Mouse (Mus musculus) ovary, adult 10 weeks (tissue): Measurements from ENCODE around the gene Sh3bgrl3. TPM values are rescaled to one million over a fixed set of nuclear protein-coding genes. Genes with fewer than 3 reads are reported as not detected.

Experiments
- polyA plus RNA-seq: library from polyadenylated mRNA; stranded (reverse); fragments of 350-450 nt; fragmentation: Illumina TruSeq; extraction: RNeasy Lipid Tissue Mini Kit (QIAGEN cat#74804); gene quantifications from one replicate; pipeline ENCODE4 v1.2.3, GENCODE M21; 2014

Gene Sh3bgrl3
- polyA plus RNA-seq = not detected

DNA sequence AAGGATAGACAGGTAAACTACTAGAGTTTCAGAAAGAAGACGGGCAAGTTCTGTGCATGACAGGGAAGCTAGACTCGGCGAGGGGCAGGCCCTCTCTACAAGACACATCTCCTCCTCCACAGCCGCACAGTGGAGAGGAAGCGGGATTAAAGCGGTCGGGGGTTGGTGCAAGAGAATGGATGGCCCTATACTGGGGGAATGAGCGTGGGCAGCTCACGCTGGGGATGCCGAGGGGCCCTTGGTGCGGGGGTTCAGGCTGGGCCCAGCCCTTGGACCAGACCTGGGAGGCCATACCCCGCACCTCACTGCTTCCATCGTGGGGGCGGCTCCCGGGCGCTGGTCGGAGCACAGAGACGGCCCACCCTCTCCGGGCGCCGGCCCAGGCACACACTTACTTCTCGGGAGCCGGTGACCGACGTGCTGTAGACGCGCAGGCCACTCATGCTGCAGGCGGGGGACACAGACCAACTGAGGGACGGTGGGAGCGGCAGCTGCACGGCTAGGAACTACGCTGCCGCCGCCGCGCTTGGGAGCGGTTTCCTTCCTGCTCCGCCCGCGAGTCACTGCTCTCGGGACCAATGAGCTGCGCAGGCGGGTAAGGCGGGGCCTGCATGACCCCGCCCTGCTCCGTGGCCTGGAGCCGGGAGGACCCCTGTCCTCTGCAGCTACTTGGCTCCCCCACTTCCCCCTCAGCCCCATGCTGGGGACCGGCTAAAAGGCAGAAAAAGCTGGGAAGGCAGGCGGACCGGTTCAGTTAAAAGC lies at the start of gene Sh3bgrl3:
Gene Sh3bgrl3, minus strand, starts transcription at position 569 of the 762 bp plus-strand sequence.

DNA sequence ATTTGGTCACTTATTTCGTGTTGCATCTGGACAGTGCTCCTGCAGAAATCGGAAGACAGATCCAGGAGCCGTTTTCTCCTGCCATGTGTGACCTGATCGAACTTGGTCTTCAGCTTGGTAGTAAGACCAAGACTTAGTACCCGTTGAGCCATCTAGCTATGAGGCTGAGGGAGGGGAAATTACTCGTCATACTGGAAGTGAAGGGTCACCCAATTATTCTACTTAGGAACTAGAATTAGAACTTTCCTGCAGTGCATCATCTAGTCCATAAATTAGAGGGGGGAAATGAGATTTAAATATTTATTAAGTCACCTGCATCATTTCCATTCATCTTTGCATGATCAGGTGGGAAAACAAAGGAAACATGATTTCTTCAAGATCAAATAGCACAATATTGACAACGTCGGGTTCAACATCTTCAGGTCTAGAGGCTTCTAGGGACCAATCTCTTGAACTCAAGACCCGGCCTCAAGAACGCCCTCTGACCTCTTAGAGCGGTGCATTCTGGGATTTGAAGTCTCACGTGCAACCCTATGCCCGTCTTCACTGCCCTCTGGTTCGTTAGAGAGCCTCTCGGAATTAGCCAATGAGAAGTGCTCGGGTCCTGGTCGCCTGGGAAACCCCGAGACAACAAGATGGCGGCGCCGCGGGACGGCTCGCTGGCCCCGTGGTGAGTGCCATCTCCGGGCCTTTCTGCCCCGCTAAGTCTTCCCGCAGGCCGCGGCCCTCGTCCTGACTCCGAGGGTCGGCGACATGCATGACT lies 26.4 kb downstream of the Sh3bgrl3 start, which contains the start of gene Ubxn11:
Gene Ubxn11, plus strand, starts transcription at position 592 of the 763 bp plus-strand sequence.

DNA sequence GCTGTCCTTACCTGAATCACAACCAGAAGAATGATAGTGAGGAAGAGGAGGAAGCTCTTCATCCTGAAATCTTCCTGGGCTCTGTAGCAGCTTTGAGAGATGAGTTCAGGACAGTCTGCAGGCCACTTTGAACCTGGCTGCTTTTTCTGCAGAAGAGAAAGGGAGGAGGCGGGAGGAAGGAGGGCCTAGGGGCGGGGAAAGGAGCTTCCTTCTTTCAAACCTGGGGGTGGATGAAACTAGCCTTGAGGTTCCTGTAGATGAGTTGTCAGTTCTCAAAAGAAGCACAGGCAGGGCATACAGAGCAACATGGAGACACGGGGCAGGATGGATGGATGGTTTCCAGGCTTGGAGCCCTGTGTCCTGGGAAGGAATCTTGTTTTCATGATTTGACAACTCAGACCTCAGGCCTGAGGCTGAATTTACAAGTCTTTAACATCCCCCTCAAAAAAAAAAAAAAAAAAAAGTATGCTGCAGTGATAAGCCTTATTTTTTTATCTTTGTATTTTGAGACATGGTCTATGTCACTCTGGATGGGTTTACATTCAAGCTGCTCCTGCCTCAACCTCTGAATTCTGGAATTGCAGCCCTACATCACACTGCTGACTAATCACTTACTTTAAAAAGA lies 33.6 kb downstream of the Sh3bgrl3 start, which contains the start of gene Cd52:
Gene Cd52, minus strand, starts transcription at position 160 of the 625 bp plus-strand sequence.

Other genes starting within 250 kb of the Sh3bgrl3 start
- 0.63 TPM for gene Rps6ka1, start 241.0 kb downstream of the Sh3bgrl3 start, polyA plus RNA-seq
- gene Hmgn2, start 160.1 kb downstream of the Sh3bgrl3 start, polyA plus RNA-seq = 1,094 TPM
- gene Dhdds, start 127.9 kb downstream of the Sh3bgrl3 start, polyA plus RNA-seq = 20.6 TPM
- gene Lin28a, start 109.9 kb downstream of the Sh3bgrl3 start, polyA plus RNA-seq = 1.3 TPM
- not detected for gene Zfp683, start 75.0 kb downstream of the Sh3bgrl3 start, polyA plus RNA-seq
- gene Crybg2, start 68.0 kb downstream of the Sh3bgrl3 start, polyA plus RNA-seq = not detected
- 44.5 TPM for gene Cd52, start 33.7 kb downstream of the Sh3bgrl3 start, polyA plus RNA-seq
- not detected for gene Ubxn11, start 26.2 kb downstream of the Sh3bgrl3 start, polyA plus RNA-seq
- gene Cep85, start 58.3 kb upstream of the Sh3bgrl3 start, polyA plus RNA-seq = 6.6 TPM
- gene Gm7534, start 74.2 kb upstream of the Sh3bgrl3 start, polyA plus RNA-seq = not detected
- not detected for gene Catsper4, start 98.6 kb upstream of the Sh3bgrl3 start, polyA plus RNA-seq
- not detected for gene Cnksr1, start 109.6 kb upstream of the Sh3bgrl3 start, polyA plus RNA-seq
- gene E130218I03Rik, start 114.9 kb upstream of the Sh3bgrl3 start, polyA plus RNA-seq = not detected
- gene Zfp593, start 116.8 kb upstream of the Sh3bgrl3 start, polyA plus RNA-seq = 0.46 TPM
- not detected for gene Gm30191, start 118.1 kb upstream of the Sh3bgrl3 start, polyA plus RNA-seq
- gene Grrp1, start 125.3 kb upstream of the Sh3bgrl3 start, polyA plus RNA-seq = not detected
- gene Pdik1l, start 159.1 kb upstream of the Sh3bgrl3 start, polyA plus RNA-seq = 37.5 TPM
- not detected for gene Trim63, start 186.3 kb upstream of the Sh3bgrl3 start, polyA plus RNA-seq
- 6.9 TPM for gene Slc30a2, start 214.4 kb upstream of the Sh3bgrl3 start, polyA plus RNA-seq